Mouse (Mus musculus) thymus, adult 2 months (tissue): Measurements from ENCODE around the gene Isoc2b.
"Not testable (repeated sequence)": the region's sequence is repeated elsewhere in the genome, so short reads cannot be mapped to it uniquely, and the experiment has no call there.

Source experiments
- CTCF ChIP-seq: fragments of 200-500 bp; IDR thresholded peaks from 2 replicates; pipeline ENCODE4 v1.5.1; 2012; ENCODE audit warnings: mild to moderate bottlenecking, control low read depth, low read length, moderate library complexity, borderline replicate concordance; ENCODE audit not compliant: control insufficient read depth, poor library complexity, insufficient read depth; ENCODE audit errors: extremely low read depth
- POLR2A ChIP-seq: fragments of 200-500 bp; IDR thresholded peaks from 2 replicates; pipeline ENCODE4 v1.6.1; 2012; ENCODE audit warnings: mild to moderate bottlenecking, low read length, control low read depth, moderate library complexity; ENCODE audit not compliant: control insufficient read depth, poor library complexity, insufficient read depth; ENCODE audit errors: extremely low read depth

DNA sequence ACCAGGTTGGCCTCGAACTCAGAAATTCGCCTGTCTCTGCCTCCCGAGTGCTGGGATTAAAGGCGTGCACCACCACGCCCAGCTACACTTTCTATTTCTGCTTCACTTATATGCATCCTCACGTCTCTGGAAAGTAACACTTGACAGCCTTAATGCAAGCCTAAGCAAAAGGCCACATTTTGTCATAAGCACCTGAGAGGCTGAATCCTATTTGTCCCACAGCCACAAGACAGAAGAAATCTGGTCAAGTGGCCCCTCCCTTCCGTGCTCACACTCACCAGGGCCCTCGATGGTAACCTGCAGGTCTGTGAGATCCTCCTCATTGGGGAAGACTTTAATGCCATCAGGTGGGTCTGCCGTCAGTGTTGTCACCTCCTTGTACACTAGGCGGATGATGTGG is 58.9 kb downstream of the Isoc2b start:
- not testable (repeated sequence) for TF ChIP-seq CTCF, POLR2A
